Mouse (Mus musculus) thymus, adult 18-20 months (tissue): ENCODE measurements around the gene Gm43064.
"Not testable (repeated sequence)": the region's sequence is repeated elsewhere in the genome, so short reads cannot be mapped to it uniquely, and the experiment has no call there.

Source experiments
- DNase-seq, 2 experiments: peaks; one replicate each; pipeline ENCODE4 v3.0.0; 2022; ENCODE audit warnings: mixed read lengths in 2 of 2

The Gm43064 gene

DNA sequence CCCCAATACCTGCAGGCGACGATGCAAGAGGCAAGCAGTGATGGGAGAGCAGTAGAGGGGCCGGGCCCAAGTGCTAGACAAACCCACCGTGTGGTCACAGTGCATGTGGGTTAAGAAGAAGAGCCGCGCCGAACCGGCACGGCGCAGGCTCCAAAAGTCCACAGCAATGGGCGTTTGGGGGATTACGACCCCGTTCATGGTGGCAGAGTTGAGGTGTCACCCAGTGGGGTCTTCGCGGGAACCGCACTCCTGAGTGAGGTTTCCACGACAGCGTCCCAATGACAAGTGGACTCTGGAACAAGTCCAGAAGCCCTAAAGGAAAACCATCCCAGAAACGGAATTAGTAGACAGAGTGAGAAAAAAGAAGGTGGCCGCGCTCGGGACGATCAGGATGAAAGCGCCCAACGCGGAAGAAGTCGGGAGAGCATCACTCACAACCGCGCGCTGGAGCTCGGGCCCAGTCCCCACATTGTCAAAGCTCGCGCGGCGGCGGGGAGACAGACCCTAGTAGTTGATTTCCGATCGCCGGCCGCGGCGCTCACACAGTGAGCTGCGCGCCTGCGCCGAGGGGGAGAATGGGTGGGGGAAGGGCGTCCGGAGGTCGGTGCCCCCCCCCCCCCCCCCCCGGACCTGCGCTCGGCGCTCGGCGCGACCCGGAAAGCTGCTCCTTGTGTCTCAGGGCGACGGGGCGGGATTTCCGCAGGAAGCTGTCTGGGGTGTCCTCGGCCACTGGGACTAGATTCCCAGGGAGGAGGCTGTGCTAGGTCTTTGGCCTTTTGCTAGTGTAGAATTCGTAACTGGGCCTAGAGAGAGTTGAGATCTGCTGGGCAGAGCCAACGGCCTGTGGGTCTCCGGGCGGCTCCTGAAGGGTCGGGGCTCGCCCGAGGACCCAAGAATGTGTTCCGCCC lies at the start of gene Gm43064, which contains the start of the genes Dclre1b and Ap4b1:
Gene Gm43064, plus strand, starts transcription at position 683 of the 908 bp plus-strand sequence.
Gene Dclre1b, minus strand, starts transcription at position 554 of the 908 bp plus-strand sequence.
Gene Ap4b1, plus strand, starts transcription at position 630 of the 908 bp plus-strand sequence.
- peak; percentile 85 to 87 for DNase-seq

DNA sequence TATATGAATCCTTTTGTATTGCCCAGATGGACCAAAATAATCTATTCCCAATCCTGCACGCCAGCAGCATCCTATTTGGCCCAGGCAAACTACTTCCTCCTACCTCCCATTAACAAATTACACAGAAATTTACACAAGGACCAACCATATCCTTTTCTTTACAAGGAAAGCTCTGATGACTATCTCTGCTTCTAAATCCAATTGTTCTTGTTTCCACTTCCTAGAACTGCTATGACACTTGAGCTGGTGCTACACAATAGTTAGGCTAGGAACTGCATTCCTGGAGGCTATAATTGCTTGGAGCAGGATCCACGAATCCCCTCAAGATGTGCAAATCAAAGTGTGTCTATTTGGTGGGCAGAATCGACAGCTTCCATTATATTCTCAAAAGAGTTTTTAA lies 42.6 kb upstream of the Gm43064 start:
- no peak for DNase-seq

DNA sequence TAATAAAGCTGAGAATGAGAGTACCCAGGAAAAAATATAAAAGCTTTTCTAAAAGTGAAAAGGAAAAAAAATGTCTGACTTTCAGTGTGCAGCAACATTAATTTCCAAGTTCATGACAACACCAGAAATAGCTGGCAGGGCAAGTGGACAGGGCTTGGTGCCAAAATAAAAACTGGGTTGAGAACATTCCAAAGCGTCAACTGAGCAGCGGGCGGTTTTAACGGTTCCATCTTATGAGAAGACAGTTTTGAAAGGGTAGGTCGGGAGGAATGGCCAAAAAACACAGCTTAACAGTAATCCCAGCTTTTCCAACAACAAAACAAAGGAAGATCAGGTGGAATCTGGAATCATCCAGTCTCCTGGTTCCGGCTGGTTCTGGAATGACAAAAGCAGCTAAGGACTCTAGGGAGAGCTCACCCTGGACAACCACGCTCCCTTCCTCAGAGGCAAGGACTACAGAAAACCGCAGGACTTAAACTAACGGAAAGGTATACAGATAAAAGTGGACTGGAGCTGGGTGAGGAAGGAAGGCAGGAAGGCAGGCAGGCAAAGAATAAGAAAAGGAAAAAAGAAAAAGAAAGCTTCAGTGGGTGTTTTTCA lies 37.7 kb upstream of the Gm43064 start:
- DNase-seq = no peak

DNA sequence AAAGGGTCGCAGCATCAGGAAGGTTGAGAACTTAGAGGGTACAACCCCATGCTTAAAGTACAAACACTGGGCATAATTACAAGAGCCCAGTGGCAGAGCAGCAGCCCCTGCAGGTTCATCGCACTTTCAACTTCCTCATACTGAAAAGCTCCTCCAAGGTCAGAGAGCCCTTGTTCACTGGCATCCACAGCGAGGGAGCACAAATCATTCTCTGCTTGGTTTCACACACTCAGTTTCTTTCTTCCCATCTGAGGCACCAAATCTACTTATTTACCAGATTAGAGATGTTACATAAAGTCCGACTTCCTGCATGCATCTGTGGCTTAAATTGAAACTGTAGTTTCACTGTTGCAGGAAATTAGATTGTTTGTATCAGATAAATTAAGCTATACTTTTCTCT lies 36.5 kb upstream of the Gm43064 start:
- no peak for DNase-seq

DNA sequence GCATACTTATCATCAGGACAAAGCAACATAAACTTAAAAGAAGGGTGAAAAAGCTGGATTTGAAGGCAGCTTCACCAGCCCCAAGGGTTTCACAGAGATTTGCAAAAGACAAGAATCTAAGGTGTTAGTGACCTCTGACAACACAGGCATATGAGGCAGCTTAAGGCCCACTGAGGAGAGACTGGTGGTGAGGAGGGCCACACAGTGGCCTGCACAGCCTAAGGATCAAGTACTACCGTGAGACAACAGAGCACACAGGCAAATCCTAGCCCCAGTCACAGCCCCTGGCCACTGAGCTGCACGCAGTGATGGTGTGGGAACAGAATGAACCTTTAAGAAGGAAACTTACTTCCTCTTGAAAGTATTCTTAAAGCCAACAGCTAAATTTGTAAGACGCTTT lies 35.9 kb upstream of the Gm43064 start:
- no peak for DNase-seq

DNA sequence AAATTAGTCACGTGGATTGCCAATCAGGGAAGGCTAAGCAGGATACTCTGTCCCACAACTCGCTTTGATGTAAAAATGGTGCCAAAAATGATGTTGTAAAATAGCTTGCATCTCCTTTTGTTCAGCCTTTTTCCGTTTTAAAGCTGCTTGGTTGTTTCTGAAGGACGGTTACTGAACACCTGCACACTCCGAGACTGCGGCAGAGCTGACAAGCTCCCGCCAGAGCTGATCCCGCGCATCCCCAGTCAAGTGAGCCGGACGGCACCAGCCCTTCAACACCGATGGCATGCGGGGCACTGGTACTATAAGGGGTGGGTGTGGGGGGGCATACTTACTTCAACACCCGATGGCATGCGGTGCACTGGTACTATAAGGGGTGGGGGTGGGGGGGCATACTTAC lies 35.4 kb upstream of the Gm43064 start:
- peak; percentile 54 to 68 for DNase-seq

DNA sequence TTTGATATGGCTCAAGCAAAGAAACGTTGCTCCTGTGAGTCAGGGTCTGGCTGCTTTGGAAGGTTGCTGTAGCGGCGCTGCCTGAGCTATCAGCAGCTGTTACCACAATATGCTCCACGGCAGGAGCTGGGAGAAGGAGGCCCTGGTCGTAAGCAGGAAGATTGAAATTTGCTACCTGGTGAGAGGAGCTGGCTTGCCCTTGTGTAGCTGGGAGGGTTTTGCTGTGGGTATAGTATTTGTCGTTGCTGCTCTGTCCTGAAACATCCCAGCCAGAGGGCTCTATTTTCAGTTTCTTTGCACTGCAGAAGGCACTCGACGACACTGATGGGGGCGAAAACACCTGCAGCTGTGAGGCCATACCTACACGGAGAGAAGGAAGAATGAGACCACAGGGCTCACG lies 31.4 kb upstream of the Gm43064 start:
- DNase-seq = peak; percentile 46 to 70

DNA sequence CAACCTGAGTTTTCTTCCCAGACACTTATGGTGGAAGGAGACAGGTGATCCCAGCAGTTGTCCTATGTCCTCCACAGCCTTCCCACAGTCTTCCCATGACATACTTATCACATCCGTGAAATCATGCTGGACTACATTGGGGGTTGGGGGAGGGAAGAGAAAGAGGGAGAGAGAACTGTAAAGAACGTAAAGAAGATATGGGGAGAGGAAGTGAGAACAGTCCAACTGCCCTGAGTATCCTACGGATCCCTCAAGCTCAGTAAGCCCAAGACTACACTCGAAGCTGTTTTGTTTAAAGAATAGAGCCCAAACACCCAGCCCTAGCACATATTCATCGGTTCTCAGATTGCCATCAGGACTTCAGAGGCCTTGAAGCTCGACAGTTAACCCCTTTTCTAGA lies 30.7 kb upstream of the Gm43064 start:
- no peak for DNase-seq

DNA sequence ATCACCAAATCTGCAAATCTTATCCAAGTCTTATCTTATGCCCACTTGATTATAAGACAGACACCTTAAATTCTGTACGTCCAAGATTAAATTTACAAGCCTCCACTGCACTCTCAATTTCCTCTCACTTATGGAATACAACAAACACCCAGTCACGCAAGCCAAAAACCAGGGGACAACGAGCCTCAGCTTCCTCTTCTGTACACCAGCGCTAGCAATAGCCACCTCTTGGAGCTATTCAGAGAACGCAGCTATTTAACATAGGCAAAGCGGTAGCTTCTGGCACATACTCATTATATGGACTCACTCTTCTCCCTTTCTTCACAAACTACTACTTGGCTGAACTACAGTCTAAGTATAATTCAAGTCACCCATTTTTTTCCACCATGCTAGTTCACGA lies 30.2 kb upstream of the Gm43064 start:
- DNase-seq = no peak

DNA sequence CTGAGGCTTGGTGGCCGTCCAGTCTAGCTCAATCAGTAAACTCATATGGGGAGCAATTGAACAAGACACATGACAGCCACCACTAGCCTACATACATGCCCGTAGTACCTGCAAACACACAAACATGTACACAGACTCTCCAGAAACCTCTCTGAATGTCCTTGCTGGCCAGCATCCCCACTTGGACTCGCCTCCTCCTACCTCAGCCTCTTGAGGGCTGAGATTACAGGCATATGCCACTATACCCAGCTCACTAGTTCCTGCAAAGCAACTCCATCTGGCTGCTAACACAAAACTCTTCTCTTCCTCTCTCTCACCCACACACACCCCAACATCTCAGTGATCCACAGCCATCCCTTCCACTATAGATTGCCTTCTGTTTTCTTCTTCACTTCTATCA lies 29.1 kb upstream of the Gm43064 start:
- DNase-seq = no peak

DNA sequence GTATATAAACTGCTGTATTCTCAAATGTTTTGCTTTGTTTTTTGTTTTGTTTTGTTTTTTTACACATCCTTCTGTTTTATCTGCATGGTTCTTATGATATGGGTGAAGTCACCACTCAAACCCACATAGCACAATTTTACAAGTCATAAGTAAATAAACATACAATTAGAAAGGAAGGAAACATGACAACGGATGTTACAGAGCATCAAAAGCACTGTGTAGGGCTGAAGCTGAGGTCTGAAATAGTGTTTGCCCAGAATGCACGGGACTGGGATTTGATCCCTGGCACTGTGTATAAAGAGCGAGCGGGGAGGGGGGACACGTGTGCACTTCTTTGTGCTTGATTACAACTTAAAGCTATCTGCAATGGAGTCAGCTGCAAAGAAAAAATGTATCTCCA lies 28.6 kb upstream of the Gm43064 start:
- DNase-seq = no peak

DNA sequence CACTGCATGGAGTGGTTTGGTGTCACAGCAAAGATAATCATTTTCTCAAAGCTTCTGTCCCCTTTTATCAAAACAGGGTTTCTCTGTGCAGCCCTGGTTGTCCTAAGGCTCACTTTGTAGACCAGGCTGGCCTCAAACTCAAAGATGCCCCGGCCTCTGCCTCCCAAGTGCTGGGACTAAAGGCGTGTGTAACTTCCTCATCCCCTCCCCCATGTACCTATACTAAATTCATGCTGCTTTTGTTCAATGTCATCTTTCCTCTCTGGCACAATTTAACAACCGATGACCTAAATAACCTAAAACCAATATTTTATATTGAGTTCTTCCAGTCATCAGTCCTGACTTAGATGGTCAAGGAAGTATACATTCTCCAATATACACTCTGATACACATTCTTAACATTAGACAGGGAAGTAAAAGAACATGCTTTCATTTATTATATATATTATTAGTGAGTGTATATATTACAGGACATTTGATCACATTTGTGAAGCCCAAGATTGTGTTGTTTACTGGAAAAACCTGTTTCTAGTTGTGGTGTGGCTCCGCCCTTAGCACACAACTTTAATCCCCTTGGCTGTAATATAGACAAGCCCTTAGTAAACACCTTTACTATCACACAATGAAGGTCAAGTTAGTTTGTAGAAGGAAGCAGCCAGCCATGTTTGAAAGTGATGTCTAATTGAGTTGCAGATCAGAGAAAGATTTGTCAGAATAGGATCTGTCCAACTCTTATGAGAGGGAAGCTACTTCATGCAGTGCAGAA lies 26.3 kb upstream of the Gm43064 start:
- DNase-seq = no peak

DNA sequence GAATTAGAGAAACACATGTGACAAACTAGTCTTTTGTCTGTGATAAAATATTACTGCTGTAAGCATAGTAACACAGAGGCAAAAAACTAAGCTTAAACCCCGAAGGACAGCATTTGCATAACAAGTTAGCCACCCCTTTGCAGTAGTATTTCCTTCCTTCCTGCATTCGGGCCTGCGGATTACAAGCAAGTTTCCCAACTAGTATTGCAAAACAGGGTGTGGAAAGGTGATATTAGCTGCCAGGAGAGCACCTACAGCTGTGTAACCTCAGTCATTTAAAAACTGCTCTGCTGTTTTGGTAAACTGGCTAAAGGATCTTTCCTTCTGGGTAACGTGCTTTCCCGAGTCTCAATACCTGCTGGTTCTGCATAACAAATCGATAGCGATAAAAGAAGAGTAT lies 22.1 kb upstream of the Gm43064 start:
- DNase-seq = no peak

DNA sequence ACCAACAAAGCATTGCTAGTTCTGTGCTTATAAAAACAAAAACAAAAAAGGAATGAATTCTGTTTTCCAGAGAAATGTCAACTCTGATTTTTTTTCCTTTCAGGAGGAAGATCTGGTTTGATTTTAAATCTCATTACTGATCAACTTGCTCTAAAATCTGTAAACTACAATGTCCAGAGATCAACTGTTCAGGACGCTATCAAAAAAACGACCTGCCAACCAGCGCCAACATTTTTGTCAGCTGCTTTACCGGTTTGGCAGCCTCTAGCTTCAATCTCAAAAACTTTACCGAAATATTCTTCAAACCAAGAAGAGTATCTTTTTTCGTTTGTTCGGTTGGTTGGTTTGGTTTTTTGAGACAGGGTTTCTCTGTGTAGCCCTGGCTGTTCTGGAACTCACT lies 20.3 kb upstream of the Gm43064 start:
- DNase-seq = no peak

DNA sequence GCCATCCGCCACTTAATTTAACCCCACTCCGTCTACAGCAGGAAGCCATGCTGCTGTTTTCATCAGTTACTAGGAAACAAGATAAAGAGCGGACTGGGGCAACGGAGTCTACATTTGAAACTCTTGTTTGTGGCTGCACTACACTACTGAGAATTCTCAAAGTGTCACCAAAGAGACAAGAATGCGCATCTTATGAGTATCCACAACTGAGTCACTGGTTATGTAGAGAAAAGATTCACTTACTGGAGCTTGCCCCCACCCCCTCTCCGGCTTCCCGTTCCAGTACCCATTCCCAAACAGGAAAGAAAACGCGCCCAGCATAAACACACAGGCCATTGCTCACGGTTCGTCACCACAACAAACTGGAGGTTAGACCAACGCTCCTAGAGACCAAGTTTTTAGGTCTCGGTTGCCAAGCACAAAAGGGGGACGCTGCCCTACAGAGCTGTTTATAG lies 19.5 kb upstream of the Gm43064 start:
- peak in 1 of 2 experiments; percentile 9 for DNase-seq

DNA sequence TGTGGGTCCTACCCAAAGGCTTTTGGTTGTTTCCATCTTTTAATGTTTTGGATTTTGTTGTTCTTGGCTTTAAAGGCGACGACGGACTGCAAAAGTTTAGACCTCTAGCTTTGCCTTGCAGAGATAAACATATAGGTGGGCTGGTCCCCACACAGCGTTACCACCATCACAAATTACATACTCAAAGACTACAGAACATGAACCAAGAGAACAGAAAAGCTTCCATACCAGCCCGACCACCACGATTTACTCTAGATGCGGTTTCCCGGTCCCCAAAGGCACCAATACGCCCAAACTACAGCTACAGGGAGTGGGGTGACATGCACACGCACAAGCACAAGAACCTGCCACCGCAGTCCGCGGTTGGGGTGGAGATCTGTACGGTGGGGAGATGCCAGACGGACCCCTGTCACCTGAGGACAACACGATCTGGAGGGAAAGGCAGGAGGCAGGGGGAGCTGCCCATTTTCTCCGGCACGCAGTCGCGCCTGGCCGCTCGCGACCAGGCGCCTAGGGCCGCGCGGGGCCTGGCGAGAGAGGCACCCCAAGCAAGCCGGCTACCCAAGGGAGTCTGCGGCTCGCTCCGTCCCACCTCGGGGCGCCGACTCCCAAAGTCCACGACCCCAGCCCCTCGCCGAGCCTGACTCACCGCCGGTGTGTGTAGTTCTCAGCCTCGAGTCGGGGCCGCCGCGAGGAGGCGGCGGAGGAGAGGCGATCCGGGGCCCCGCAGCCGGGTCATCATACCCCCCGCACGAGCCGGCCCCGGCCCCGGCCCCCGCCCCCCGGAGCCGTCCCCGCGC lies 18.8 kb upstream of the Gm43064 start:
- DNase-seq = peak in 1 of 2 experiments; percentile 37

DNA sequence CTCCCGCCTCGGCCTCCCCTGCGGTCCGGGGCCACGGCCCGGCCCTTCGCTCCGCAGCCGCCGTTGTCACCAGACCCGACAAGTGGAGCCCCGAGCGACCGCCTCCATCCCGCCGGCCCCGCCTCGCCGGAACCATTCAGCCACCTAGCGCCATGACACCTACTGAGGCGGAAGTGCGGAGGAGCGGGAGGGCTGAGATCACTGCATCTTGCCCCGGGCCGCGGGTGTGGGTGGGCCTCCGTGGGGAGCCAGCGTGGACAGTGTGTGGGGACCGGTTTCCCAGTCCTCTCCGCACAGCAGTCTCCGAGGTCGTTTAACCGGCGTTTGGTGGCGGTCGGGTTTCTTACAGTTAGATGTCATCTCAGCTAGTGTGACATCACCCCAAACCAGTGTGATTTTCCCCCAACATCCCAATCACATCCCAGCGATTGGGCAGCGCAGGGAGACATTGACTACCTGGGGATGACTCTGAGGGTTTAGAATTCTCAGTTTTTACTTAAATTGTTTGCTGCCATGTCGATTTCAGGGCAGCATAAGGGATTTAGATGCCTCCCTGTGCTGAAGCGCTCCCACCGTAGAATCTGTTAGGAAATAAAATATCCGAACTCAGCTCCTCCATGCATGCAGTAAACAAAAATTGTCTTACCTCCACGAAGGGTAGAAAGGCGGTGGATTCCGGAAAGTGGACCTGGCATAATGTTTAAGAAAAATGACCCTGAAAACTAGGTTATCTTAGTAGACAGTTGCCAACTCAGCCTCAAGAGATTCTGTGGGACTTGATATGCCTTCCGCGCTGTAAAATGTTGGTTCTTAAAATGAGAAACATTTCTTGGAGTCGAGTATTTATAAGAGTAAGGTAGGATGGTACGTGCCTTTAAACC lies 17.9 kb upstream of the Gm43064 start, which contains the start of gene Hipk1:
Gene Hipk1, minus strand, starts transcription at position 334 of the 881 bp plus-strand sequence.
- DNase-seq = peak; percentile 92 to 93

DNA sequence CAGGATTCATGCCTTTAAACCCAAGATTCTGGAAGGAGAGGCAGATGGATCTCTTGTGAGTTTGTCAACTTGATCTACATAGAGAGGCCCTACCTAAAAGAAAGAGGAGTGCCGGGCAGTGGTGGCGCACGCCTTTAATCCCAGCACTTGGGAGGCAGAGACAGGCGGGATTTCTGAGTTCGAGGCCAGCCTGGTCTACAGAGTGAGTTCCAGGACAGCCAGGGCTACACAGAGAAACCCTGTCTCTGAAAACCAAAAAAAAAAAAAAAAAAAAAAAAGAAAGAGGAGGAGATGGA lies 17.3 kb upstream of the Gm43064 start:
- not testable (repeated sequence) for DNase-seq

DNA sequence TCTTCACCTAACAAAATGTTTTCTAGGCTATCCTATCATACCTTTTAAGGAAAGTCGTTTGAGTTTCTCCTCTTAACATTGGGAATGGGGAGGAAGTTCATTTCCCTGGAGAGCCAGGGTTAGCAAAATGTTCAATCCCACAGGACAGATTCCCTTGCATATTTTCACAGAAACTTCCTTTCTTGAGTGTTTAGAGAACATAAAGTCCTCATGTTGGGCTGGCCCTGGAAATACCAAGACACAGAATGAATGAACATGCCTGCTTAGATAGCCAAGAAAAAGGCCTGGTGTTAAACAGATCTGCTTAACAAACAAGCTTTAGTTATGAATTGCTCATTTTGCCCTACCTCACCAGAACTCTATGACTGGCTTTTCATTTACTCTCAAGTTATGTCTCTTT lies 16.8 kb upstream of the Gm43064 start:
- DNase-seq = no peak

DNA sequence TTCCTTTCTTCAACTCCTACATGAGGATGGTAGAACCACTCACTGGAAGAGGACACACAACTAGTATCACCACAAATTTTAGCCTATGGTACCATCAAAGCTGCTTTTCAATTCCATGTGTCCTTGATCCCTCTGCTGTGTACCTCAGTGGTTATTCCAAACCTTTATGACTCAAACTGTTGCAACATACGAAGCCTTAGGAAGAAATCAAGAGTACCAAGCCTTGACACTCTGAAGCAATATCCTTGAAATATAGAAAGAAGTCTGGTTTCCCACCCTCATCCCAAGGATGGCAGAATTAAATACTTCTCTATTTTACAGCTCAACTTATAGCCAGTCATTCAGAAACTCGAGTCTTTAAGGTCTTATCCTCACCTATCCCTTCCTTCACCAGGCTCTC lies 13.0 kb upstream of the Gm43064 start:
- DNase-seq = no peak

DNA sequence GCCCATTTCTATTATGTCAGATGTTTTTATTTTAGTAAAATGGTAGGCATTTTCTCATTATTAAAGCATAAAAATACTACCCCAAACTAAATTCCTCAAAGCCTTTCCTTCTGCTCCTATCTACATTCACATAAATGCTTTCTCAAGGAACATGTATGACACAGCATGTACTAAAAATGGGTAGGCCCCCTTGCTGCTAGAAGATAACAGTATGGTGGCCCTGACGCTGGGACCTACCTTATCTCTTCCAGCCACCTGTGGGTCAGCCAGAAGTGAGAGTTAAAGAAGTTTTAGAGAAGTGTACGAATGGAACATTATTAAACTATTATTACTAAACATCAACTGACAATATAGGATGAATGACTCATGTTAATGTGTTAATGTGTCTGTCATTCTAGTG lies 9.9 kb upstream of the Gm43064 start:
- no peak for DNase-seq
